Mouse (Mus musculus) brain, embryonic 14.5 days (tissue): ENCODE measurements around the gene Vsig10. TPM values are rescaled to one million over a fixed set of nuclear protein-coding genes. Genes with fewer than 3 reads are reported as not detected.
"Not testable (repeated sequence)": the region's sequence is repeated elsewhere in the genome, so short reads cannot be mapped to it uniquely, and the experiment has no call there.

Experiments
- DNase-seq: peaks from one replicate; pipeline ENCODE4 v3.0.0-alpha.2; 2011; ENCODE audit warnings: low read depth
- CTCF ChIP-seq: fragments of 200-500 bp; IDR thresholded peaks from 2 replicates; pipeline ENCODE4 v1.5.1; 2012; ENCODE audit warnings: inconsistent platforms, mild to moderate bottlenecking, moderate library complexity, borderline replicate concordance; ENCODE audit not compliant: insufficient read depth, insufficient read length; ENCODE audit errors: extremely low read depth
- POLR2A ChIP-seq: fragments of 200-500 bp; IDR thresholded peaks from 2 replicates; pipeline ENCODE4 v1.6.1; 2012; ENCODE audit warnings: mild to moderate bottlenecking, inconsistent platforms, borderline replicate concordance; ENCODE audit not compliant: poor library complexity, insufficient read depth, insufficient read length, severe bottlenecking; ENCODE audit errors: extremely low read depth
- polyA plus RNA-seq: library from polyadenylated mRNA; depleted of rRNA; stranded (reverse); fragments of >200 nt; gene quantifications from 2 replicates; pipeline ENCODE4 v1.2.3, GENCODE M21; 2012

The Vsig10 gene
- polyA plus RNA-seq, 1 experiment, result 2.6 TPM

GRCm38 (mm10) chr5:117306826-117307225 lies 12.1 kb upstream of the Vsig10 start:
- TF ChIP-seq POLR2A, result no peak
- no peak for TF ChIP-seq CTCF

GRCm38 (mm10) chr5:117307699-117308098 lies 11.2 kb upstream of the Vsig10 start:
- no peak for TF ChIP-seq POLR2A
- TF ChIP-seq CTCF, result peak; percentile 77
- DNase-seq, result peak; percentile 62

More at GRCm38 (mm10) chr5:117306826-117307225, 12.1 kb upstream of the Vsig10 start:
- no peak for DNase-seq

- no peak for DNase-seq
- TF ChIP-seq POLR2A (no peak), CTCF (no peak)
These were observed 5.5 kb upstream of the Vsig10 start for GRCm38 (mm10) chr5:117313420-117313819.

DNA sequence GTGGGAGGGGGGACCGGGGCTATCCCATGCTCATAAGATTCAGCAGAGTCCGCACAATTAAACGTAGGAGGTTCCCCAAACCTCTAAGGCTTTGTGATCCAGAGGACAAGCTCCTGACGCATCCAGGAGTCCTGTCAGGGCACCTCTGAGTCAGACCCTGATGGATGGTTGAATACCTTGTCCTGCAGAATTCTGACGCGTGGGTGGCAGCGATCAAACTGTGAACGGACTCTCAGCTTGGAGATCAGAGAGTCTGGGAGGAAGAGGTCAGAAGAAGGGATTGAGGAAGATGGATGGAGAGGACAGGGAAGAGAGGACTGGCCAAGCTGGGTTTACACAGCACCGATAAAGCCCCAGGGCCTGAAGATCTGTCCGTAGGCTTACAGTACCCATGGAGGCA lies 5.0 kb upstream of the Vsig10 start:
- TF ChIP-seq CTCF (no peak), POLR2A (no peak)
- DNase-seq, result no peak

GRCm38 (mm10) chr5:117314587-117315428 lies 4.1 kb upstream of the Vsig10 start:
- no peak for TF ChIP-seq CTCF
- no peak for TF ChIP-seq POLR2A
- DNase-seq, result peak; percentile 37

GRCm38 (mm10) chr5:117323751-117324150 lies 4.9 kb downstream of the Vsig10 start:
- no peak for DNase-seq
- TF ChIP-seq POLR2A, result no peak
- no peak for TF ChIP-seq CTCF

- TF ChIP-seq POLR2A, result no peak
- TF ChIP-seq CTCF, result no peak
- DNase-seq, result no peak
These were observed 7.5 kb downstream of the Vsig10 start for GRCm38 (mm10) chr5:117326408-117326807.

GRCm38 (mm10) chr5:117330457-117330856 lies 11.6 kb downstream of the Vsig10 start:
- TF ChIP-seq POLR2A (no peak), CTCF (no peak)
- no peak for DNase-seq

DNA sequence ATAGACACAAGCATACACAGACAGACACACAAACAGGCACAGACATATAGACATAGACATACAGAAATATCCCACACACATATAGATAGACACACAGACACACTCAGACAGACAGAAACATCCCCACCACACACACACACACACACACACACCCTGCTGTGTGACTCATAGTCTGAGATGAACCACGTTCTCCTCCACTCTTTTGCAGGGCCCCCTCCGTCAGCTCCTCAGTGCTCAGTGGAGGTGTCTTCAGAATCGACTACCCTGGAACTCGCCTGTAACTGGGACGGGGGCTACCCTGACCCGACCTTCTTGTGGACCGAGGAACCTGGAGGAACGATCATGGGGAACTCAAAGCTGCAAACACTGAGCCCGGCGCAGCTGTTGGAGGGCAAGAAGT lies 19.1 kb downstream of the Vsig10 start:
- no peak for TF ChIP-seq POLR2A
- TF ChIP-seq CTCF, result no peak
- DNase-seq, result no peak

DNA sequence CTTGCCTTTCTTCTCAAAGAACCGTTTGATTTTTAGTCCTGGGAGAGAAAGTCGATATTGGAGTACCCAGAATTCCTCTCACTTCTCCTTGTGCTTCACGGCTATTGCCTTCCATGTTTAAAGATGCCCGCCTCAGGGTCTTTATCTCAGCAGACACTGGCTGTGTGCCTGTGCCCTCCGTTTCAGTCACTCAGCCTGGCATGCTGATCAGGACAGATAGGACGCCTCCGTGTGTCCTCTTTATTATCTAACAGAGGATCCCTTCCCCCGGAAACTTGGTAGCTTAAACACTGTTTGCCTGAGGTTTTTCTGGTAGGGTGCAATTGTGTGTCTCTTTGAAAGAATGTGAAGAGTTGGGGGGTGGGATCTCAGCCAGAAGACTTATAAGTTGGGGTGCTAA lies 19.6 kb downstream of the Vsig10 start:
- no peak for DNase-seq
- TF ChIP-seq CTCF (no peak), POLR2A (no peak)

DNA sequence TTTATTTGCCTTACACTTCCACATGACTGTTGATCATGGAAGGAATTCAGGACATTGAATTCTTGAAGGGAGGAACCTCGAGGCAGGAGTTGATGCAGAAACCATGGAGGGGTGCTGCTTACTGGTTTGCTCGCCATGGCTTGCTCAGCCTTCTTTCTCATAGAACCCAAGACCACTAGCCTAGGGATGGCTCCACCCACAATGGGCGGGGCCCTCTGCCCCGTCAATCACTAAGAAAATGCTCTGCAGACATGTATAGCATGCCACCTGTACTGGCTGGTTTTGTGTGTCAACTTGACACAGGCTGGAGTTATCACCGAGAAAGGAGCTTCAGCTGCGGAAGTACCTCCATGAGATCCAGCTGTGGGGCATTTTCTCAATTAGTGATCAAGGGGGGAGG lies 21.2 kb downstream of the Vsig10 start:
- TF ChIP-seq CTCF (no peak), POLR2A (no peak)

DNA sequence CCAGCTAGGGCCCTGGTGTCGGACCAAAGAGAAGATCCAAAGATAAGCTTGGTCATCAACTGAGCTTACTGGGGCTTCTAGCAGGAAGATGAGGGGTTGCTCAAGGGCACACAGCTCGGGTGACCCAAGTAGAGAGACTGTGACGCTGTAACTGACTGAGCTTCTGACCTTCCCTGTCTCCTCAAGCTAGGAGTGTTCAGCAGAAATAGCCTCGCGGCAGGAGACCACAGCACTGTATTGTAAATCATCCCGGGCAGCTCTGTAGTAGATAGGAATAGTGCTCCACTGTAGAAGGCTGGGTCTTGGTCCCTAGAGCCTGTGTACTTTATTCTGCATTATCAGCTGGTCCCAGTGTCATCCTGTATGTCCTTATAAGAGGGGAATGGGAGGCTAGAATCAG lies 23.0 kb downstream of the Vsig10 start:
- DNase-seq, result no peak
- TF ChIP-seq POLR2A (no peak), CTCF (no peak)

More for the DNA sequence above, 21.2 kb downstream of the Vsig10 start:
- DNase-seq, result no peak

DNA sequence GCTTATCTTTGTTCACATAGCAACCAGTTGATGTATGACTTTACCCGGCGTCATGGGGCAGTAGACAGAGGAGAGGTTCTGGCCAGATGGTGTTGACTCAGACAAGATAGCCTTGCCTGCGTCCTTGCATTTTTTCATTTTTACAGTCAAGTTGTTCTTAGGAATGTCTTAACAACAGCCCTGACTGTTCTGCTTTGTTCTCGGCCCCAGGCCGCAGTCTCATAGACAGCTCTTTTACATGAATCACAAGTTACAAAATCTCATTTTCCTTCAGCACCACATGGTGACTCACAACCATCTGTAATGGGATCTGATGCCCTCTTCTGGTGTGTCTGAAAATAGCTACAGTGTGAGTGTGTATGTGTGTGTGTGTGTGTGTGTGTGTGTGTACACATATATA lies 25.6 kb downstream of the Vsig10 start:
- DNase-seq, result not testable (repeated sequence)
